Mouse (Mus musculus) thymus, adult 2 months (tissue): Measurements from ENCODE around the gene Olfr738. TPM values are rescaled to one million over a fixed set of nuclear protein-coding genes. Genes with fewer than 3 reads are reported as not detected.

Source experiments
- DNase-seq: peaks from one replicate; pipeline ENCODE4 v3.0.0; 2021
- H3K27ac ChIP-seq: fragments of 200-500 bp; 2 replicates; pipeline ENCODE4 v1.5.1; 2012; ENCODE audit warnings: low read length, control low read depth; ENCODE audit not compliant: control insufficient read depth, insufficient read depth
- H3K27me3 ChIP-seq: fragments of 200-500 bp; 2 replicates; pipeline ENCODE4 v1.6.1; 2012; ENCODE audit warnings: mild to moderate bottlenecking, low read length, moderate library complexity, mixed read lengths; ENCODE audit not compliant: control insufficient read depth, insufficient read depth
- H3K36me3 ChIP-seq: fragments of 200-500 bp; 2 replicates; pipeline ENCODE4 v1.6.1; 2012; ENCODE audit warnings: mild to moderate bottlenecking, low read length, moderate library complexity; ENCODE audit not compliant: control insufficient read depth, insufficient read depth
- H3K4me1 ChIP-seq: fragments of 200-500 bp; replicated peaks from 2 replicates; pipeline ENCODE4 v1.6.1; 2012; ENCODE audit warnings: low read length; ENCODE audit not compliant: control insufficient read depth, insufficient read depth
- H3K4me3 ChIP-seq: fragments of 200-500 bp; 2 replicates; pipeline ENCODE4 v1.5.1; 2012; ENCODE audit warnings: mild to moderate bottlenecking, low read length, control low read depth, moderate library complexity; ENCODE audit not compliant: control insufficient read depth, insufficient read depth
- CTCF ChIP-seq: fragments of 200-500 bp; IDR thresholded peaks from 2 replicates; pipeline ENCODE4 v1.5.1; 2012; ENCODE audit warnings: mild to moderate bottlenecking, control low read depth, low read length, moderate library complexity, borderline replicate concordance; ENCODE audit not compliant: control insufficient read depth, poor library complexity, insufficient read depth; ENCODE audit errors: extremely low read depth
- POLR2A ChIP-seq: fragments of 200-500 bp; IDR thresholded peaks from 2 replicates; pipeline ENCODE4 v1.6.1; 2012; ENCODE audit warnings: mild to moderate bottlenecking, low read length, control low read depth, moderate library complexity; ENCODE audit not compliant: control insufficient read depth, poor library complexity, insufficient read depth; ENCODE audit errors: extremely low read depth
- WGBS: fragments of 180-500 bp; shearing (Covaris S2); methylation state at CpG from one replicate; pipeline ENCODE4 v1.1.7; 2018; 5-methylcytosine and 5-hydroxymethylcytosine counted together
- polyA plus RNA-seq: library from polyadenylated mRNA; depleted of rRNA; stranded (reverse); fragments of >200 nt; gene quantifications from 2 replicates; pipeline ENCODE4 v1.2.3, GENCODE M21; 2012; rRNA removed

Gene Olfr738
- polyA plus RNA-seq, result not detected in 2 replicates

- no peaks in the 10 kb centered on the region for H3K36me3 ChIP-seq
- DNase-seq, result no peak
- H3K4me1 ChIP-seq, result no peaks in the 10 kb centered on the region
- no peak within 1 kb of the TSS for H3K27ac ChIP-seq
- TF ChIP-seq CTCF (no peak), POLR2A (no peak)
- no peaks in the 10 kb centered on the region for H3K27me3 ChIP-seq
- no peak within 1 kb of the TSS for H3K4me3 ChIP-seq
- 83% methylated on average over 1 of the region's 1 CpGs for WGBS
Measured at GRCm38 (mm10) chr14:50407268-50407667, at the start of gene Olfr738. Gene Olfr738 (plus strand): TSS chr14:50407568.

- Histone ChIP-seq H3K36me3 (no peaks in the 10 kb centered on the region), H3K27ac (no peak within 1 kb of the TSS), H3K27me3 (no peaks in the 10 kb centered on the region), H3K4me3 (no peak within 1 kb of the TSS), H3K4me1 (no peaks in the 10 kb centered on the region)
- DNase-seq, result no peak
- TF ChIP-seq POLR2A (no peak), CTCF (no peak)
- WGBS, result 43% methylated on average over 2 of the region's 2 CpGs
Measured at GRCm38 (mm10) chr14:50357593-50357992, 49.8 kb upstream of the Olfr738 start, which contains the start of gene Tlr11. Gene Tlr11 (plus strand): TSS chr14:50357914.

DNA sequence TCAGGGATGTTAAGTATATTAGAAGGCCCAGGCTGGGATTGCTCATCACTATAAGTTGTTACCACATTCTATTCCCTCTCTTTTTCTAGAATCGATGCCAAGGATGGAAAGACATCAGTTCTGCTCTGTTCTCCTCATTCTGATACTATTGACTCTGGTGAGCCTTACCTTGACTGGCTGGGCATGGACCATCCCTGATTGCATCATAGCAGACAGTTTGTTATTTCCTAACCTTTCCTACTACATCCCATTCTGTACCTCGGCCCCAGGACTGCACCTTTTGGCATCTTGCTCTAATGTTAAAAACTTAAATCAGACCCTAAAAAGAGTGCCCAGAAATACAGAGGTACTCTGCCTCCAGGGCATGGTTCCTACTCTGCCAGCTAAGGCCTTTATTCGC, 46.9 kb upstream of the Olfr738 start:
- WGBS, result 86% methylated on average over 3 of the region's 3 CpGs
- Histone ChIP-seq H3K27me3 (no peaks in the 10 kb centered on the region), H3K4me3 (no peak overlapping the region), H3K4me1 (no peaks in the 10 kb centered on the region), H3K27ac (no peak overlapping the region), H3K36me3 (no peaks in the 10 kb centered on the region)
- DNase-seq, result no peak
- no peak for TF ChIP-seq CTCF
- TF ChIP-seq POLR2A, result no peak

DNA sequence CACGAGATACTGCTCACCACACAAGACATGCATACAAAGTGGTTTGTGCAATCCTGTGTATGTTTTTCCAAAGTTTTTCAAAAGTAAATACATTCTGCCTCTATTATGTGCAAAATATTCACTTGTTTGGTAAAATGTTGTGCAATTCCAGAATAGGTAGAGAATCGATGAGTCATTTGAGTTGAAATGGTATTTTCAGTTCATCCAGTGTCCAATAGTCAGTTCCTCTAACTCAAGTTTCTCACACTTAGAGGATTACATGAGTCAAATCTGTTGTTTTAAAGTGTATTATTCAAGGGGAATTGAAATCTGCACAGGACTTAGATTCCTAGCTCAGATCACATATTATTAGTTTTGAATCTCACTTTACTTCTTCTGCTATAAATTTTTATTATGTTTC, 43.8 kb upstream of the Olfr738 start:
- Histone ChIP-seq H3K4me3 (no peak overlapping the region), H3K4me1 (no peaks in the 10 kb centered on the region), H3K36me3 (no peaks in the 10 kb centered on the region), H3K27ac (no peak overlapping the region), H3K27me3 (no peaks in the 10 kb centered on the region)
- TF ChIP-seq CTCF, result no peak
- TF ChIP-seq POLR2A, result no peak
- 82% methylated on average over 2 of the region's 2 CpGs for WGBS
- DNase-seq, result no peak

DNA sequence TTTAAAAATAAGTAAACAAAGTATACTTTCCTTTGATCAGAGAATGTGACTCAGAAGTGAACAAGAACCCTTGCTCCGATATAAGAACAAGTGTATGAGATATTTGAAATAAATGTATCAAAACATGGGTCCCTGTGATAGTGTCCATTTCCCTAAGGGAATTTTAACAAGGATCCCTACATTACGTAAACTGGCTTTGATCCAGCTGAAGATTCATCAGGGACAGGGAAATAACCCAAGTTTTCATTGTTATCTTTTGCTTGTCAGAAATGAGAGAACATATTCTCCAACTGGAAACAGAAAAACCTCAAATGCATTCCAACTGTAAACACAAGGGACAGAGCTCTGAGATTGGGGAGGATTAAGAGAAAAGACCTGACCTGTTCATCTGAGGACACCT, 26.5 kb upstream of the Olfr738 start, which contains the start of gene Olfr736:
Gene Olfr736, plus strand, starts transcription at position 301 of the 400 bp plus-strand sequence.
- Histone ChIP-seq H3K27ac (no peak within 1 kb of the TSS), H3K4me1 (no peaks in the 10 kb centered on the region), H3K27me3 (no peaks in the 10 kb centered on the region), H3K36me3 (no peaks in the 10 kb centered on the region), H3K4me3 (no peak within 1 kb of the TSS)
- TF ChIP-seq POLR2A (no peak), CTCF (no peak)
- WGBS, result 95% methylated on average over 2 of the region's 2 CpGs
- DNase-seq, result no peak

GRCm38 (mm10) chr14:50418326-50418725, 11.0 kb downstream of the Olfr738 start, which contains the start of gene Olfr739:
Gene Olfr739 (plus strand): TSS chr14:50418626.
- DNase-seq, result no peak
- Histone ChIP-seq H3K27ac (no peak within 1 kb of the TSS), H3K4me1 (no peaks in the 10 kb centered on the region), H3K27me3 (no peaks in the 10 kb centered on the region), H3K36me3 (no peaks in the 10 kb centered on the region), H3K4me3 (no peak within 1 kb of the TSS)
- WGBS, result 71% methylated on average over 2 of the region's 2 CpGs
- TF ChIP-seq CTCF, result no peak

DNA sequence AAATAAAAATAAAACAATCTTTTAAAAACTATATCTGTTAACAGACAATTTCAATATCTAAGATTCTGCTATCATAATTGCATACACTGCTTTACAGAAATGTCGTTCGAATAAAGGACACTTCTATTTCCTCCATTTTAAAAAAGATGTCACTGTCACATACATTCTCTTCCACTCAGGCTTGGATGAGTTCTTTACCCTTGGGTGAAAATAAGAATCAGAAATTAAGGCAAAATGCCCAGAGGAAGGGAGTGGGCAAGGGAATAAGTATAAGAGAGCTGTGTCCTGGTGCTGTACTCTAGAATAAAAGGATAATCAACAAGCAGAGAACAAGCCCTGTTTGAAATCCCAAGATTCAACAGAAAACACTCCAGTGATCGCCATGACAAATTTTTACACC, 37.9 kb downstream of the Olfr738 start, which contains the start of gene Olfr740:
Gene Olfr740, plus strand, starts transcription at position 301 of the 400 bp plus-strand sequence.
- Histone ChIP-seq H3K36me3 (no peaks in the 10 kb centered on the region), H3K27ac (no peak within 1 kb of the TSS), H3K27me3 (no peaks in the 10 kb centered on the region), H3K4me3 (no peak within 1 kb of the TSS), H3K4me1 (no peaks in the 10 kb centered on the region)
- WGBS, result 88% methylated on average over 3 of the region's 3 CpGs
- TF ChIP-seq POLR2A (no peak), CTCF (no peak)
- no peak for DNase-seq

Other genes starting within 250 kb of the Olfr738 start
- not detected in 2 replicates for gene Olfr730, start 219.4 kb upstream of the Olfr738 start, polyA plus RNA-seq
- gene Olfr731, start 165.7 kb upstream of the Olfr738 start, polyA plus RNA-seq, result not detected in 2 replicates
- not detected in 2 replicates for gene Olfr732, start 123.4 kb upstream of the Olfr738 start, polyA plus RNA-seq
- not detected in 2 replicates for gene Olfr733, start 106.0 kb upstream of the Olfr738 start, polyA plus RNA-seq
- gene Olfr734, start 80.8 kb upstream of the Olfr738 start, polyA plus RNA-seq, result not detected in 2 replicates
- not detected in 2 replicates for gene Olfr735, start 58.7 kb upstream of the Olfr738 start, polyA plus RNA-seq
- 1.5 and 2.4 TPM in 2 replicates for gene Tlr11, start 49.7 kb upstream of the Olfr738 start, polyA plus RNA-seq
- not detected in 2 replicates for gene Olfr736, start 26.4 kb upstream of the Olfr738 start, polyA plus RNA-seq
- gene Olfr739, start 11.1 kb downstream of the Olfr738 start, polyA plus RNA-seq, result not detected in 2 replicates
- gene Olfr740, start 38.0 kb downstream of the Olfr738 start, polyA plus RNA-seq, result not detected in 2 replicates
- gene Olfr741, start 65.2 kb downstream of the Olfr738 start, polyA plus RNA-seq, result not detected in 2 replicates
- not detected in 2 replicates for gene Olfr742, start 96.0 kb downstream of the Olfr738 start, polyA plus RNA-seq
- gene Olfr743, start 114.3 kb downstream of the Olfr738 start, polyA plus RNA-seq, result not detected in 2 replicates
- gene Olfr744, start 207.3 kb downstream of the Olfr738 start, polyA plus RNA-seq, result not detected in 2 replicates
- not detected in 2 replicates for gene Olfr745, start 231.8 kb downstream of the Olfr738 start, polyA plus RNA-seq
- gene Olfr746, start 239.5 kb downstream of the Olfr738 start, polyA plus RNA-seq, result not detected in 2 replicates